Mouse (Mus musculus) C2C12 (cell line): ENCODE results near the gene Rpgrip1. TPM values are rescaled to one million over a fixed set of nuclear protein-coding genes. Genes with fewer than 3 reads are reported as not detected.

Experiments used
- H3K27me3 ChIP-seq: one replicate; pipeline ENCODE4 v1.6.1; 2011; ENCODE audit not compliant: control insufficient read depth, insufficient read depth, insufficient read length
- H3K36me3 ChIP-seq: one replicate; pipeline ENCODE4 v1.6.1; 2011; ENCODE audit not compliant: control insufficient read depth, insufficient read depth
- H3K4me3 ChIP-seq: one replicate; pipeline ENCODE4 v1.5.1; 2011; ENCODE audit warnings: mild to moderate bottlenecking, control low read depth; ENCODE audit not compliant: poor library complexity, insufficient read depth, severe bottlenecking
- H3K79me2 ChIP-seq: one replicate; pipeline ENCODE4 v1.6.1; 2011; ENCODE audit not compliant: control insufficient read depth, insufficient read depth
- H3K79me3 ChIP-seq: one replicate; pipeline ENCODE4 v1.6.1; 2011; ENCODE audit warnings: low read depth, control low read depth
- H3ac ChIP-seq: one replicate; pipeline ENCODE3; 2011; ENCODE audit warnings: low read depth; ENCODE audit not compliant: control insufficient read depth, insufficient read length
- CEBPB ChIP-seq: IDR thresholded peaks from one replicate; pipeline ENCODE4 v1.6.1; 2011; ENCODE audit warnings: low read depth, mild to moderate bottlenecking, control low read depth, moderate library complexity
- CTCF ChIP-seq: IDR thresholded peaks from one replicate; pipeline ENCODE4 v1.5.1; 2011; ENCODE audit not compliant: control insufficient read depth, insufficient read depth, insufficient read length
- FOSL1 ChIP-seq: IDR thresholded peaks from one replicate; pipeline ENCODE4 v1.8.0; 2011; ENCODE audit warnings: mild to moderate bottlenecking, low read length; ENCODE audit not compliant: poor library complexity, insufficient read depth, severe bottlenecking
- MAX ChIP-seq: IDR thresholded peaks from one replicate; pipeline ENCODE4 v1.6.1; 2011; ENCODE audit warnings: mild to moderate bottlenecking, control low read depth
- MYOD1 ChIP-seq: IDR thresholded peaks from one replicate; pipeline ENCODE4 v1.6.1; 2011; ENCODE audit warnings: low read depth; ENCODE audit not compliant: control insufficient read depth, insufficient read length
- MYOG ChIP-seq: IDR thresholded peaks from one replicate; pipeline ENCODE4 v1.6.1; 2011; ENCODE audit not compliant: control insufficient read depth, insufficient read length; ENCODE audit errors: extremely low read depth
- USF1 ChIP-seq: IDR thresholded peaks from one replicate; pipeline ENCODE4 v1.6.1; 2011; ENCODE audit warnings: low read depth, mild to moderate bottlenecking, control low read depth, moderate library complexity
- polyA plus RNA-seq: library from polyadenylated mRNA; unstranded; fragments of >200 nt; fragmentation: generic; extraction: Trizol; gene quantifications from one replicate; pipeline ENCODE4 v1.2.1, GENCODE M21; 2012; ENCODE audit warnings: missing spikeins

Rpgrip1 gene
- polyA plus RNA-seq, 1 experiment: 2.4 TPM

GRCm38 (mm10) chr14:52114101-52114500 lies 3.6 kb downstream of the Rpgrip1 start:
- Histone ChIP-seq H3ac (no peak overlapping the region), H3K79me3 (no peaks in the 10 kb centered on the region), H3K27me3 (peaks cover 5% of the 10 kb centered on the region), H3K4me3 (no peak overlapping the region), H3K79me2 (no peaks in the 10 kb centered on the region), H3K36me3 (no peaks in the 10 kb centered on the region)
- TF ChIP-seq MYOD1 (no peak), CTCF (no peak)

GRCm38 (mm10) chr14:52117241-52117640 lies 6.7 kb downstream of the Rpgrip1 start:
- Histone ChIP-seq H3K36me3 (no peaks in the 10 kb centered on the region), H3K79me2 (no peaks in the 10 kb centered on the region), H3K27me3 (peaks cover 10% of the 10 kb centered on the region), H3K4me3 (no peak overlapping the region), H3K79me3 (no peaks in the 10 kb centered on the region), H3ac (no peak overlapping the region)
- TF ChIP-seq MYOG (no peak), MAX (no peak), CTCF (no peak), USF1 (no peak), CEBPB (no peak), FOSL1 (no peak), MYOD1 (no peak)

- H3K27me3 ChIP-seq: peaks cover 10% of the 10 kb centered on the region
- no peaks in the 10 kb centered on the region for H3K36me3 ChIP-seq
- no peaks in the 10 kb centered on the region for H3K79me2 ChIP-seq
- no peak overlapping the region for H3K4me3 ChIP-seq
- no peaks in the 10 kb centered on the region for H3K79me3 ChIP-seq
- H3ac ChIP-seq: no peak overlapping the region
- TF ChIP-seq CEBPB: no peak
- TF ChIP-seq CTCF: no peak
- no peak for TF ChIP-seq MAX
Observed at GRCm38 (mm10) chr14:52118456-52118822, 7.9 kb downstream of the Rpgrip1 start.

GRCm38 (mm10) chr14:52118823-52119608 lies 8.5 kb downstream of the Rpgrip1 start:
- H3K4me3 ChIP-seq: no peak overlapping the region
- H3ac ChIP-seq: no peak overlapping the region
- H3K79me2 ChIP-seq: no peaks in the 10 kb centered on the region
- peaks cover 10% of the 10 kb centered on the region for H3K27me3 ChIP-seq
- no peaks in the 10 kb centered on the region for H3K79me3 ChIP-seq
- TF ChIP-seq MYOG (no peak), CEBPB (no peak), MYOD1 (no peak), CTCF (no peak), USF1 (no peak)
- H3K36me3 ChIP-seq: no peaks in the 10 kb centered on the region

GRCm38 (mm10) chr14:52120169-52120568 lies 9.7 kb downstream of the Rpgrip1 start:
- H3ac ChIP-seq: no peak overlapping the region
- H3K27me3 ChIP-seq: peaks cover 10% of the 10 kb centered on the region
- no peaks in the 10 kb centered on the region for H3K79me2 ChIP-seq
- H3K36me3 ChIP-seq: no peaks in the 10 kb centered on the region
- no peaks in the 10 kb centered on the region for H3K79me3 ChIP-seq
- TF ChIP-seq MAX (no peak), MYOG (no peak), CTCF (no peak), MYOD1 (no peak), USF1 (no peak), FOSL1 (no peak), CEBPB (no peak)
- H3K4me3 ChIP-seq: no peak overlapping the region

GRCm38 (mm10) chr14:52123918-52124317 lies 13.4 kb downstream of the Rpgrip1 start:
- no peaks in the 10 kb centered on the region for H3K79me2 ChIP-seq
- H3K79me3 ChIP-seq: no peaks in the 10 kb centered on the region
- TF ChIP-seq FOSL1 (no peak), MYOG (no peak), MAX (no peak), USF1 (no peak), MYOD1 (no peak), CTCF (no peak), CEBPB (no peak)
- H3K4me3 ChIP-seq: no peak overlapping the region
- H3K27me3 ChIP-seq: peaks cover 22% of the 10 kb centered on the region
- H3ac ChIP-seq: no peak overlapping the region
- H3K36me3 ChIP-seq: no peaks in the 10 kb centered on the region
